Mouse (Mus musculus) liver, embryonic 14.5 days (tissue): ENCODE results near the gene A1cf. TPM values are rescaled to one million over a fixed set of nuclear protein-coding genes. Genes with fewer than 3 reads are reported as not detected.

ENCODE experiments used
- ATAC-seq: fragments of 200-750 bp; cut with Nextera tagmentation; 2 replicates; pipeline ENCODE4 v1.8.0; 2017; ENCODE audit warnings: moderate number of reproducible peaks, mild to moderate bottlenecking, moderate library complexity; ENCODE audit not compliant: insufficient read depth
- DNase-seq, 3 experiments: peaks; one replicate each; pipeline ENCODE4 v3.0.0-alpha.2; 2012 to 2013; ENCODE audit warnings: low read depth in 3 of 3, low spot score in 3 of 3
- H3K27ac ChIP-seq: fragments of 300-500 bp; sonication (generic); 2 replicates; pipeline ENCODE4 v1.5.1; 2014; ENCODE audit warnings: moderate library complexity, mild to moderate bottlenecking, control low read depth, inconsistent platforms
- H3K27me3 ChIP-seq: fragments of 300-500 bp; sonication (generic); 2 replicates; pipeline ENCODE4 v1.6.1; 2014; ENCODE audit warnings: mild to moderate bottlenecking, low read length, moderate library complexity; ENCODE audit not compliant: control insufficient read depth, insufficient read depth
- H3K36me3 ChIP-seq: fragments of 300-500 bp; sonication (generic); replicated peaks from 2 replicates; pipeline ENCODE4 v1.6.1; 2014; ENCODE audit warnings: low read depth; ENCODE audit not compliant: control insufficient read depth, insufficient read depth
- H3K4me1 ChIP-seq, 2 experiments: fragments of 200-500 bp in 1 of 2; fragments of 300-500 bp in 1 of 2; sonication (generic) in 1 of 2; replicated peaks; 2 replicates each; pipeline ENCODE4 v1.6.1; 2012 to 2014; ENCODE audit warnings: antibody characterized with exemption in 1 of 2, inconsistent platforms in 1 of 2, low read length in 1 of 2; ENCODE audit not compliant: control insufficient read depth in 2 of 2, insufficient read depth in 2 of 2
- H3K4me2 ChIP-seq: fragments of 300-500 bp; sonication (generic); 2 replicates; pipeline ENCODE4 v1.6.1; 2014; ENCODE audit warnings: low read depth, mild to moderate bottlenecking, control low read depth, moderate library complexity
- H3K4me3 ChIP-seq, 2 experiments: fragments of 200-500 bp in 1 of 2; fragments of 300-500 bp in 1 of 2; sonication (generic) in 1 of 2; 2 replicates each; pipeline ENCODE4 v1.5.1; 2012 to 2014; ENCODE audit warnings: low read depth in 2 of 2, low read length in 2 of 2, mild to moderate bottlenecking in 2 of 2, control low read depth in 1 of 2, inconsistent platforms in 1 of 2, moderate library complexity in 1 of 2; ENCODE audit not compliant: insufficient read depth in 1 of 2
- H3K9ac ChIP-seq: fragments of 300-500 bp; sonication (generic); replicated peaks from 2 replicates; pipeline ENCODE4 v1.6.1; 2014; ENCODE audit warnings: mild to moderate bottlenecking, control low read depth, moderate library complexity
- H3K9me3 ChIP-seq: fragments of 300-500 bp; sonication (generic); 2 replicates; pipeline ENCODE4 v1.6.1; 2016; ENCODE audit warnings: low read length, mixed read lengths; ENCODE audit not compliant: control insufficient read depth
- CTCF ChIP-seq: IDR thresholded peaks from 2 replicates; pipeline ENCODE4 v1.5.1; 2016; ENCODE audit warnings: antibody characterized with exemption, low read depth, control low read depth
- EP300 ChIP-seq: IDR thresholded peaks from 2 replicates; pipeline ENCODE4 v1.6.1; 2016; ENCODE audit warnings: antibody characterized with exemption, low read depth
- WGBS: fragments of 180-500 bp; shearing (Covaris S2); extraction: QIAGEN DNeasy Blood & Tissue Kit; methylation state at CpG from one replicate; pipeline ENCODE4 v1.1.7; 2014; ENCODE audit not compliant: insufficient replicate concordance; 5-methylcytosine and 5-hydroxymethylcytosine counted together
- polyA plus RNA-seq, 2 experiments: library from polyadenylated mRNA; depleted of rRNA in 1 of 2; stranded (reverse) in 1 of 2; unstranded in 1 of 2; fragments of >200 nt; fragmentation: Nextera tagmentation in 1 of 2; extraction: Ambion mirVana in 1 of 2; gene quantifications; 2 replicates each; pipeline versions ENCODE4 v1.2.1 to v1.2.3; 2012 to 2014

A1cf gene
- polyA plus RNA-seq, 2 experiments: 3.4 to 6.3 TPM

DNA sequence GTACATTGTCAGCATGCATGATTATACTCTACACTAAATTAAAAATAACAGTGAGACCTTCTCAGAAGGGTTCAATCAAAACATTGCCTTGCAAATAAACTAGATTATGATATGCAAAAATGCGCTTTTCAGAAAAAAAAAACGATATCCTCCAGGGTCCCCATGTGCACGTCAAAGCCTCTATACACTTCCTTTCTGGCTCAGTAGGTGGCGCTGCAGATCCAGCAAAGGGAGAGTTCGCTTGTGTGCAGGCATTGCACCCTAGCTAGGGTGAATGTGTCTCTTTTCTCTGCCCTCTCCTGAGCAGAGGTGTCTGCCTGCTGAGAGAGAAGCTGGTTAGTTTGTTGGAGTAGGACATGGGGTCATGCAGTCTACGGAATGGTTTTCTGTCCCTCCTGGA is 103.4 kb downstream of the A1cf start:
- Histone ChIP-seq H3K27me3 (no peaks in the 10 kb centered on the region), H3K36me3 (no peaks in the 10 kb centered on the region), H3K4me2 (no peak overlapping the region), H3K27ac (no peak overlapping the region), H3K9me3 (no peaks in the 10 kb centered on the region), H3K4me1 (no peaks in the 10 kb centered on the region), H3K4me3 (no peak overlapping the region), H3K9ac (no peak overlapping the region)
- TF ChIP-seq CTCF: peak; percentile 89
- TF ChIP-seq EP300: no peak
- 7% methylated on average over 6 of the region's 6 CpGs for WGBS
- no peak for ATAC-seq
- DNase-seq: peak; percentile 42 to 54 (median 42)

GRCm38 (mm10) chr19:31975882-31976281 is 107.3 kb downstream of the A1cf start:
- whole genome bisulfite sequencing: 26% methylated on average over 2 of the region's 2 CpGs
- DNase-seq: no peak
- Histone ChIP-seq H3K4me1 (no peaks in the 10 kb centered on the region), H3K27ac (no peak overlapping the region), H3K4me2 (no peak overlapping the region), H3K4me3 (no peak overlapping the region), H3K9ac (no peak overlapping the region), H3K27me3 (no peaks in the 10 kb centered on the region), H3K36me3 (no peaks in the 10 kb centered on the region), H3K9me3 (no peaks in the 10 kb centered on the region)
- no peak for TF ChIP-seq CTCF
- no peak for TF ChIP-seq EP300
- ATAC-seq: no peak

GRCm38 (mm10) chr19:31991057-31991456 is 122.5 kb downstream of the A1cf start:
- no peaks in the 10 kb centered on the region for H3K9me3 ChIP-seq
- no peak overlapping the region for H3K9ac ChIP-seq
- no peak for DNase-seq
- no peaks in the 10 kb centered on the region for H3K36me3 ChIP-seq
- no peak overlapping the region for H3K4me2 ChIP-seq
- H3K27me3 ChIP-seq: no peaks in the 10 kb centered on the region
- no peak for TF ChIP-seq CTCF
- no peak for TF ChIP-seq EP300
- H3K4me3 ChIP-seq: no peak overlapping the region
- 61% methylated on average over 6 of the region's 6 CpGs for WGBS
- H3K27ac ChIP-seq: no peak overlapping the region
- no peaks in the 10 kb centered on the region for H3K4me1 ChIP-seq
- no peak for ATAC-seq

DNA sequence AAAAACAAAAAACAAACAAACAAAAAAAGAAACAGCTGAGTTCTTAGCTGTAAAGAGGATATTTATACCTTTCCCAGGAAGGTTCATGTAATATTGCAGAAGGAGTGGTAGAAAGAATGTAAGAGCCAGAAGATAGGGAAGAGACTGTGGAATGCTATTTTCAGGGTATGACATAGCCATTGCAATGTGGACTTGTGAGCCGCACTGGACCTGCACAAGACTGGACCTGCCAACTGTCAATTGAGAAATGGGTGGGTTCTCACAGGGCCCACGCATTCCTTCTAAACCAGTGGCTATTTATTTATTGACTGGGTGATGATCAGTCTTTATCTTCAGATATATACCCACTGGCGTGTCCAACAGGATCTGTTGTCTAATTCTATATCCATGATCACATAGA is 128.4 kb downstream of the A1cf start:
- Histone ChIP-seq H3K9ac (no peak overlapping the region), H3K36me3 (no peaks in the 10 kb centered on the region), H3K4me3 (no peak overlapping the region), H3K9me3 (no peaks in the 10 kb centered on the region), H3K27me3 (no peaks in the 10 kb centered on the region), H3K4me2 (no peak overlapping the region), H3K4me1 (no peaks in the 10 kb centered on the region), H3K27ac (no peak overlapping the region)
- 56% methylated on average over 3 of the region's 3 CpGs for WGBS
- ATAC-seq (no peak), DNase-seq (no peak)
- TF ChIP-seq CTCF (no peak), EP300 (no peak)

Other genes starting within 250 kb of the A1cf start
- 0.40 and 0.50 TPM in 2 replicates for gene Prkg1, start 103.7 kb upstream of the A1cf start, polyA plus RNA-seq (2012; rRNA removed)
- gene Prkg1, start 103.7 kb upstream of the A1cf start, polyA plus RNA-seq (2014; fragmentation: Nextera tagmentation; extraction: Ambion mirVana): 0.47 and 0.92 TPM in 2 replicates
- 0.55 and 0.78 TPM in 2 replicates for gene Asah2, start 239.4 kb downstream of the A1cf start, polyA plus RNA-seq (2012; rRNA removed)
- 0.19 and 0.29 TPM in 2 replicates for gene Asah2, start 239.4 kb downstream of the A1cf start, polyA plus RNA-seq (2014; fragmentation: Nextera tagmentation; extraction: Ambion mirVana)